Mouse (Mus musculus): ENCODE data around the gene Fbxw4.

- TF ChIP-seq CTCF (IDR thresholded peaks at IDR 0.05; ENCODE audit: low read depth, low read length) (no peak), TAL1 (conservative IDR thresholded peaks at IDR 0.05; ENCODE audit: low read depth, low read length) (no peak)
Measured at GRCm38 (mm10) chr19:45614375-45614774, 45.7 kb downstream of the Fbxw4 start.
